ENCODE assay signal across 8 mouse cellular contexts in the genomic region with DNA sequence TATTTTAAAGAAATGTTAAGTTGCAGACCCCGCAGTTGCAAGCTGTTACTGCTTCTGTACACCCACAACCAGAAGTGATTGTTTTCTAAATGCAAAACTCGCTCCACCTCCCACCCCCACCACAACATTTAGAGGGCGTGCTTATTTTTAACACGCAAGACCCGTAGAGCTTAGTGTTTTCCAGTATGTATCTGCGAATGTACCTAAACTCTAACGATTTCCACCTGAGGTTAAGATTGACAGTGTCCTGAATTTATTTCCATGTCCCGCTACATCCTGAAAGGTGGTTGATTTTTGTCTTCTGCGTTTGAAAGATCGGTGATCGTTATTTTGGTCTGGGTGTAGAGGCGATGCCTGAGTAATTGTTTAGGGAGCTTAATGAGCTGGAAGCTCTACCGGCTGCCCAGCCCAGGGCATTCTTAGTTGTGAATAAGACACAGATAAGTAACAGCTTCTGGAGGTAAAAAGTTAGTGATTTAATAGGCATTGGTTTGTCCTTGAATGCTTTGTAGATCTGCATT. TPM values are rescaled to one million over a fixed set of nuclear protein-coding genes. Genes with fewer than 3 reads are reported as not detected.
DNase-seq lines count a peak whose midpoint lies in the region; ATAC-seq lines count a peak whose summit lies in the region.

No protein-coding gene starts in this region.

- DNase-seq in cerebellum, postnatal 25 days: peak; percentile 26 to 41
- no peak for DNase-seq in cerebellum, postnatal 4 days (ENCODE audit: low spot score in 2 of 2)
- peak; percentile 66 for DNase-seq in 416B (ENCODE audit: low read depth)
- DNase-seq in neural tube, embryonic 10.5 days (ENCODE audit: extremely low spot score, low spot score): peak; percentile 33
- DNase-seq in gastrocnemius, postnatal 14 days: no peak
- DNase-seq in layer of hippocampus, adult 9-11 months: no peak

- H3K4me1 ChIP-seq in kidney, embryonic 16.5 days (ENCODE audit: insufficient read depth, low read length): no peaks in the 10 kb centered on the region

- no peaks in the 10 kb centered on the region for H3K9me3 ChIP-seq in kidney, embryonic 16.5 days (ENCODE audit: low read length)

- H3K27me3 ChIP-seq in kidney, embryonic 16.5 days (ENCODE audit: insufficient read depth, low read length): peaks cover 19% of the 10 kb centered on the region

- H3K36me3 ChIP-seq in kidney, embryonic 16.5 days (ENCODE audit: insufficient read depth, low read length): no peaks in the 10 kb centered on the region

- intact Hi-C loops in gastrocnemius, postnatal 14 days (cut with DNase I; ENCODE audit: low total_unique reads): no loop called here

- H3K4me3 ChIP-seq in kidney, embryonic 16.5 days (ENCODE audit: low read length): peak overlapping the region; percentile 76

- peak overlapping the region; percentile 84 for H3K9ac ChIP-seq in kidney, embryonic 16.5 days (replicated peaks; ENCODE audit: low read length)

- WGBS in kidney, embryonic 16.5 days: 3% methylated on average over 13 of the region's 13 CpGs

- H3K27ac ChIP-seq in kidney, embryonic 16.5 days (ENCODE audit: low read length): peak overlapping the region; percentile 75

- H3K4me2 ChIP-seq in kidney, embryonic 16.5 days (replicated peaks; ENCODE audit: low read depth, low read length): peak overlapping the region; percentile 93

- 0 out of 2 replicates have a peak, but pooled peaks have one; percentile 5 for ATAC-seq in erythroid progenitor cell, adult 5-6 weeks (replicated peaks; ENCODE audit: low FRiP score, poor library complexity, severe bottlenecking)
- ATAC-seq in kidney, embryonic 16.5 days (ENCODE audit: low FRiP score, low TSS enrichment): no peak

RNA-seq across cellular contexts. Expression of a gene that starts 1.6 kb away (rescaled TPM):
- 0.84 and 2.2 TPM in 2 replicates for total RNA-seq in erythroid progenitor cell, adult 5-6 weeks (2015; ENCODE audit: low replicate concordance)
- 1.0 and 4.8 TPM in 2 replicates for total RNA-seq in erythroid progenitor cell, adult 5-6 weeks (2017; ENCODE audit: low replicate concordance)
- 32.3 and 33.9 TPM in 2 replicates for polyA plus RNA-seq in kidney, embryonic 16.5 days (2015; fragmentation: Nextera tagmentation; extraction: Ambion mirVana)
- total RNA-seq in gastrocnemius, postnatal 14 days (2021): 1 to 10 TPM; 1.4 to 2.4 TPM

Comparison
In these comparisons a context has a peak if more than half of its experiments do, and no peak if none do; other contexts are left out.
1. DNase-seq: peak in cerebellum, postnatal 25 days (2 of 2), 416B (single experiment) and neural tube, embryonic 10.5 days (single experiment); none in cerebellum, postnatal 4 days (0 of 2), gastrocnemius, postnatal 14 days (single experiment) and layer of hippocampus, adult 9-11 months (single experiment).